Mouse (Mus musculus): ENCODE results near the gene Olfr1434. TPM values are rescaled to one million over a fixed set of nuclear protein-coding genes. Genes with fewer than 3 reads are reported as not detected.
"Not testable (repeated sequence)": the region's sequence is repeated elsewhere in the genome, so short reads cannot be mapped to it uniquely, and the experiment has no call there.

Gene Olfr1434
- not detected in 2 replicates for polyA plus RNA-seq (2014; fragmentation: Nextera tagmentation; extraction: Ambion mirVana)

- no peak within 1 kb of the TSS for H3K4me2 ChIP-seq
- no peaks in the 10 kb centered on the region for H3K9me3 ChIP-seq (ENCODE audit: low read depth, low read length)
- no peaks in the 10 kb centered on the region for H3K4me1 ChIP-seq (ENCODE audit: insufficient read depth)
- no peak for TF ChIP-seq CTCF (IDR thresholded peaks at IDR 0.05; ENCODE audit: low read depth)
- H3K27me3 ChIP-seq (ENCODE audit: insufficient read depth, low read length): no peaks in the 10 kb centered on the region
- ATAC-seq (ENCODE audit: insufficient read depth): no peak
- no peak within 1 kb of the TSS for H3K9ac ChIP-seq
- no peak for DNase-seq
- H3K36me3 ChIP-seq (ENCODE audit: insufficient read depth): no peaks in the 10 kb centered on the region
- no peak within 1 kb of the TSS for H3K4me3 ChIP-seq (ENCODE audit: low read depth, low read length)
- WGBS: 56% methylated on average over 2 of the region's 2 CpGs
- no peak within 1 kb of the TSS for H3K27ac ChIP-seq (ENCODE audit: low read depth)
These were observed at the start of gene Olfr1434 for GRCm38 (mm10) chr19:12279554-12279953. TSS of gene Olfr1434 (plus strand) at chr19:12279854.

- not testable (repeated sequence) for H3K36me3 ChIP-seq (ENCODE audit: insufficient read depth); H3K27ac ChIP-seq (ENCODE audit: low read depth); H3K4me3 ChIP-seq (ENCODE audit: low read depth, low read length); H3K9ac ChIP-seq; ATAC-seq (ENCODE audit: insufficient read depth); H3K9me3 ChIP-seq (ENCODE audit: low read depth, low read length); DNase-seq; H3K4me2 ChIP-seq; H3K4me1 ChIP-seq (ENCODE audit: insufficient read depth); H3K27me3 ChIP-seq (ENCODE audit: insufficient read depth, low read length)
These were observed 47.2 kb upstream of the Olfr1434 start, which contains the start of gene Olfr1432 for GRCm38 (mm10) chr19:12232496-12232895. TSS of gene Olfr1432 (minus strand) at chr19:12232596.

GRCm38 (mm10) chr19:12241559-12241958 is 38.1 kb upstream of the Olfr1434 start, which contains the start of gene Olfr262:
TSS of gene Olfr262 (minus strand) at chr19:12241659.
- ATAC-seq (ENCODE audit: insufficient read depth): no peak
- Histone ChIP-seq H3K36me3 (ENCODE audit: insufficient read depth) (no peaks in the 10 kb centered on the region), H3K4me3 (ENCODE audit: low read depth, low read length) (no peak within 1 kb of the TSS), H3K4me2 (no peak within 1 kb of the TSS), H3K4me1 (ENCODE audit: insufficient read depth) (no peaks in the 10 kb centered on the region), H3K9me3 (ENCODE audit: low read depth, low read length) (no peaks in the 10 kb centered on the region), H3K27me3 (ENCODE audit: insufficient read depth, low read length) (no peaks in the 10 kb centered on the region), H3K27ac (ENCODE audit: low read depth) (no peak within 1 kb of the TSS), H3K9ac (no peak within 1 kb of the TSS)
- no peak for TF ChIP-seq CTCF (IDR thresholded peaks at IDR 0.05; ENCODE audit: low read depth)
- no peak for DNase-seq
- 63% methylated on average over 1 of the region's 1 CpGs for WGBS

GRCm38 (mm10) chr19:12260732-12261131 is 18.9 kb upstream of the Olfr1434 start, which contains the start of gene Olfr235:
TSS of gene Olfr235 (plus strand) at chr19:12261032.
- WGBS: 55% methylated on average over 1 of the region's 1 CpGs
- Histone ChIP-seq H3K36me3 (ENCODE audit: insufficient read depth) (no peaks in the 10 kb centered on the region), H3K9ac (no peak within 1 kb of the TSS), H3K4me1 (ENCODE audit: insufficient read depth) (no peaks in the 10 kb centered on the region), H3K9me3 (ENCODE audit: low read depth, low read length) (no peaks in the 10 kb centered on the region), H3K27ac (ENCODE audit: low read depth) (no peak within 1 kb of the TSS), H3K27me3 (ENCODE audit: insufficient read depth, low read length) (no peaks in the 10 kb centered on the region), H3K4me3 (ENCODE audit: low read depth, low read length) (no peak within 1 kb of the TSS), H3K4me2 (no peak within 1 kb of the TSS)
- DNase-seq (no peak), ATAC-seq (ENCODE audit: insufficient read depth) (no peak)
- TF ChIP-seq CTCF (IDR thresholded peaks at IDR 0.05; ENCODE audit: low read depth): no peak

GRCm38 (mm10) chr19:12292979-12293378 is 13.3 kb downstream of the Olfr1434 start:
- H3K27ac ChIP-seq (ENCODE audit: low read depth): no peak overlapping the region
- DNase-seq (no peak), ATAC-seq (ENCODE audit: insufficient read depth) (no peak)
- H3K9me3 ChIP-seq (ENCODE audit: low read depth, low read length): no peaks in the 10 kb centered on the region
- no peak overlapping the region for H3K9ac ChIP-seq
- no peak for TF ChIP-seq CTCF (IDR thresholded peaks at IDR 0.05; ENCODE audit: low read depth)
- H3K27me3 ChIP-seq (ENCODE audit: insufficient read depth, low read length): no peaks in the 10 kb centered on the region
- no peak overlapping the region for H3K4me2 ChIP-seq
- no peaks in the 10 kb centered on the region for H3K36me3 ChIP-seq (ENCODE audit: insufficient read depth)
- H3K4me3 ChIP-seq (ENCODE audit: low read depth, low read length): no peak overlapping the region
- no peaks in the 10 kb centered on the region for H3K4me1 ChIP-seq (ENCODE audit: insufficient read depth)

GRCm38 (mm10) chr19:12299030-12299429 is 19.4 kb downstream of the Olfr1434 start, which contains the start of gene Olfr1436:
TSS of gene Olfr1436 (minus strand) at chr19:12299130.
- ATAC-seq (ENCODE audit: insufficient read depth); H3K4me3 ChIP-seq (ENCODE audit: low read depth, low read length); H3K4me2 ChIP-seq; H3K27ac ChIP-seq (ENCODE audit: low read depth); H3K9me3 ChIP-seq (ENCODE audit: low read depth, low read length); H3K4me1 ChIP-seq (ENCODE audit: insufficient read depth); H3K27me3 ChIP-seq (ENCODE audit: insufficient read depth, low read length); H3K36me3 ChIP-seq (ENCODE audit: insufficient read depth); H3K9ac ChIP-seq; DNase-seq: not testable (repeated sequence)
- WGBS: 70% methylated on average over 1 of the region's 1 CpGs

GRCm38 (mm10) chr19:12325001-12325400 is 45.3 kb downstream of the Olfr1434 start, which contains the start of gene Olfr1437:
TSS of gene Olfr1437 (minus strand) at chr19:12325101.
- H3K4me3 ChIP-seq (ENCODE audit: low read depth, low read length): no peak within 1 kb of the TSS
- ATAC-seq (ENCODE audit: insufficient read depth): no peak
- no peaks in the 10 kb centered on the region for H3K36me3 ChIP-seq (ENCODE audit: insufficient read depth)
- no peak within 1 kb of the TSS for H3K4me2 ChIP-seq
- H3K27me3 ChIP-seq (ENCODE audit: insufficient read depth, low read length): no peaks in the 10 kb centered on the region
- DNase-seq: no peak
- no peaks in the 10 kb centered on the region for H3K9me3 ChIP-seq (ENCODE audit: low read depth, low read length)
- no peak for TF ChIP-seq CTCF (IDR thresholded peaks at IDR 0.05; ENCODE audit: low read depth)
- no peak within 1 kb of the TSS for H3K27ac ChIP-seq (ENCODE audit: low read depth)
- no peaks in the 10 kb centered on the region for H3K4me1 ChIP-seq (ENCODE audit: insufficient read depth)
- no peak within 1 kb of the TSS for H3K9ac ChIP-seq
- WGBS: 92% methylated on average over 2 of the region's 2 CpGs

Other genes with a start within 250 kb of the Olfr1434 start
- gene Olfr1423, start 238.5 kb upstream of the Olfr1434 start, polyA plus RNA-seq (2014; fragmentation: Nextera tagmentation; extraction: Ambion mirVana): not detected in 2 replicates
- not detected in 2 replicates for gene Olfr1424, start 217.2 kb upstream of the Olfr1434 start, polyA plus RNA-seq (2014; fragmentation: Nextera tagmentation; extraction: Ambion mirVana)
- not detected in 2 replicates for gene Olfr1425, start 202.1 kb upstream of the Olfr1434 start, polyA plus RNA-seq (2014; fragmentation: Nextera tagmentation; extraction: Ambion mirVana)
- gene Olfr1426, start 187.8 kb upstream of the Olfr1434 start, polyA plus RNA-seq (2014; fragmentation: Nextera tagmentation; extraction: Ambion mirVana): not detected in 2 replicates
- not detected in 2 replicates for gene Olfr1427, start 176.5 kb upstream of the Olfr1434 start, polyA plus RNA-seq (2014; fragmentation: Nextera tagmentation; extraction: Ambion mirVana)
- gene Olfr1428, start 164.0 kb upstream of the Olfr1434 start, polyA plus RNA-seq (2014; fragmentation: Nextera tagmentation; extraction: Ambion mirVana): not detected in 2 replicates
- not detected in 2 replicates for gene Olfr76, start 156.7 kb upstream of the Olfr1434 start, polyA plus RNA-seq (2014; fragmentation: Nextera tagmentation; extraction: Ambion mirVana)
- not detected in 2 replicates for gene Olfr1555-ps1, start 109.7 kb upstream of the Olfr1434 start, polyA plus RNA-seq (2014; fragmentation: Nextera tagmentation; extraction: Ambion mirVana)
- not detected in 2 replicates for gene Olfr1431, start 79.2 kb upstream of the Olfr1434 start, polyA plus RNA-seq (2014; fragmentation: Nextera tagmentation; extraction: Ambion mirVana)
- not detected in 2 replicates for gene Olfr1432, start 47.3 kb upstream of the Olfr1434 start, polyA plus RNA-seq (2014; fragmentation: Nextera tagmentation; extraction: Ambion mirVana)
- not detected in 2 replicates for gene Olfr262, start 38.2 kb upstream of the Olfr1434 start, polyA plus RNA-seq (2014; fragmentation: Nextera tagmentation; extraction: Ambion mirVana)
- not detected in 2 replicates for gene Olfr235, start 18.8 kb upstream of the Olfr1434 start, polyA plus RNA-seq (2014; fragmentation: Nextera tagmentation; extraction: Ambion mirVana)
- not detected in 2 replicates for gene Olfr1436, start 19.3 kb downstream of the Olfr1434 start, polyA plus RNA-seq (2014; fragmentation: Nextera tagmentation; extraction: Ambion mirVana)
- gene Olfr1437, start 45.2 kb downstream of the Olfr1434 start, polyA plus RNA-seq (2014; fragmentation: Nextera tagmentation; extraction: Ambion mirVana): not detected in 2 replicates
- not detected in 2 replicates for gene Olfr1438-ps1, start 56.1 kb downstream of the Olfr1434 start, polyA plus RNA-seq (2014; fragmentation: Nextera tagmentation; extraction: Ambion mirVana)
- not detected in 2 replicates for gene Olfr1440, start 107.4 kb downstream of the Olfr1434 start, polyA plus RNA-seq (2014; fragmentation: Nextera tagmentation; extraction: Ambion mirVana)
- gene Olfr1441, start 137.6 kb downstream of the Olfr1434 start, polyA plus RNA-seq (2014; fragmentation: Nextera tagmentation; extraction: Ambion mirVana): not detected in 2 replicates
- not detected in 2 replicates for gene Pfpl, start 148.1 kb downstream of the Olfr1434 start, polyA plus RNA-seq (2014; fragmentation: Nextera tagmentation; extraction: Ambion mirVana)
- gene Mpeg1, start 180.9 kb downstream of the Olfr1434 start, polyA plus RNA-seq (2014; fragmentation: Nextera tagmentation; extraction: Ambion mirVana): 0.63 and 0.76 TPM in 2 replicates
- 17.2 and 17.7 TPM in 2 replicates for gene Dtx4, start 221.6 kb downstream of the Olfr1434 start, polyA plus RNA-seq (2014; fragmentation: Nextera tagmentation; extraction: Ambion mirVana)